In the genomic region with DNA sequence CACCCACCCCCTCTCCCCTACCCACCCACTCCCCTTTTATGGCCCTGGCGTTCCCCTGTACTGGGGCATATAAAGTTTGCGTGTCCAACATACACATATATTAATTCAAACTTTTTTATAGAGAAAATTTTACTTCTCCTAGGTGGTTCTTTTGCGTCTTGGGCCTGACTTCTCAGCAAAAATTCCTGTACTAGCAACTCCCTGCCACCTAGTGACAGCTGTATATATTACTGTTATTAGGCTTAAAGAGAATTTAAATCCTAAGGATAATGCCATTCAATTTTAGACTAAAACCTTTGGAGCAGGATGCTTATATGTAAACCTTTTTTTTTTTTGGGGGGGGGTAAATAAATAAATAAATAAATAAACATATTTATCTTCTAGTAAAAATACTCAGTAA, we compare ENCODE assay signal across 1 mouse cellular context.
TF ChIP-seq lines count a peak whose summit lies in the region.

No protein-coding gene starts in this region.

TF ChIP-seq in MEL, 35 proteins besides CTCF, POLR2A, EP300 and RAD21:
- TF ChIP-seq SMC3 (IDR thresholded peaks at IDR 0.05; ENCODE audit: low read depth, low read length) (peak; percentile 38), TBP (IDR thresholded peaks at IDR 0.05; ENCODE audit: low read depth, low read length) (no peak), USF1 (IDR thresholded peaks at IDR 0.05; ENCODE audit: low read depth, low read length) (no peak), GATA1 (IDR thresholded peaks at IDR 0.05; ENCODE audit: low read depth, low read length) (no peak)
